In the genomic region with DNA sequence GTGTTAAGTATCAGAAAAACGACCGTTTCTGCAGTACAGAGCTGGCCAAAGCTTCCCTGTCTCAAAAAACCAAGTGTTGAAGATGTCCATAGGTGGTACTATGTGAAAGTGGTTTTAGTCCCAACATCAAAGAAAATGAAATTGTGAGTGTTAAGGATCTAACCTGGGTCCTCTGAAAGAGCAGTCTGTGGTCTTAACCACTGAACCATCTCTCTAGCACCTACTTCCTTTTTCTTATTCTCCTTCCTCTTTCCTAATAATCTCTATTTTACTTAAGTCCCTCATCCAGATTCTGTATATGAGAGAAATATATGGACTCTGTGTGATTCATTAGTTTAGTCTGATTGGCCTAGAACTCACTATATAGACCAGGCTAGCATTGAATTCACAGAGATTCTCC, we compare ENCODE assay signal across 21 mouse cellular contexts. TPM values are rescaled to one million over a fixed set of nuclear protein-coding genes. Genes with fewer than 3 reads are reported as not detected.
DNase-seq lines count a peak whose midpoint lies in the region; ATAC-seq and TF ChIP-seq lines count a peak whose summit lies in the region.
"Had no signal": no experiment of that assay in that cellular context is flagged by ENCODE, and none has a peak within 500 bp of the region (broad histone marks: within the 10 kb centered on the region; RNA-seq: fewer than 3 reads in every experiment).

No protein-coding gene starts in this region.

- no peak overlapping the region; the same call in 1 of the 2 replicates for H3K9ac ChIP-seq in CH12.LX (ENCODE audit: insufficient read depth, low read depth)
- H3K9ac ChIP-seq in kidney, embryonic 14.5 days (ENCODE audit: low read depth, low read length) = no peak overlapping the region
- no peak overlapping the region for H3K9ac ChIP-seq in neural tube, embryonic 15.5 days (replicated peaks)
- H3K9ac ChIP-seq: embryonic facial prominence, embryonic 15.5 days; forebrain, embryonic 15.5 days; heart, embryonic 15.5 days; hindbrain, embryonic 15.5 days had no signal

- peak; percentile 70 for ATAC-seq in common myeloid progenitor, adult 5-6 weeks (replicated peaks; ENCODE audit: low read depth, poor library complexity, severe bottlenecking)
- ATAC-seq in megakaryocyte progenitor cell, adult 5-6 weeks (replicated peaks; ENCODE audit: poor library complexity) = peak; percentile 67
- ATAC-seq in kidney, embryonic 14.5 days (ENCODE audit: low FRiP score, low TSS enrichment) = no peak
- ATAC-seq in neural tube, embryonic 15.5 days (ENCODE audit: low FRiP score) = no peak
- ATAC-seq: forebrain, embryonic 15.5 days; intestine, embryonic 16.5 days had no signal

- H3K4me1 ChIP-seq in CH12.LX (ENCODE audit: control insufficient read depth in 1 of 2, insufficient read depth in 2 of 2) = peaks cover 9 to 31% of the 10 kb centered on the region in 2 experiments; a peak in 3 of 4 replicates
- no peaks in the 10 kb centered on the region for H3K4me1 ChIP-seq in kidney, embryonic 14.5 days (ENCODE audit: control insufficient read depth, insufficient read depth, low read length)
- no peaks in the 10 kb centered on the region for H3K4me1 ChIP-seq in neural tube, embryonic 15.5 days
- H3K4me1 ChIP-seq: embryonic facial prominence, embryonic 15.5 days; forebrain, embryonic 15.5 days; heart, embryonic 15.5 days; hindbrain, embryonic 15.5 days had no signal

- 83% methylated on average over 2 of the region's 2 CpGs for WGBS in kidney, embryonic 14.5 days
- 79% methylated on average over 2 of the region's 2 CpGs for WGBS in neural tube, embryonic 15.5 days

- no peaks in the 10 kb centered on the region for H3K36me3 ChIP-seq in CH12.LX (replicated peaks in 1 of 2; ENCODE audit: control insufficient read depth in 1 of 2, insufficient read depth in 1 of 2, low read length in 1 of 2)
- no peaks in the 10 kb centered on the region for H3K36me3 ChIP-seq in kidney, embryonic 14.5 days (ENCODE audit: control insufficient read depth, insufficient read depth, low read length)
- no peaks in the 10 kb centered on the region for H3K36me3 ChIP-seq in neural tube, embryonic 15.5 days
- H3K36me3 ChIP-seq: embryonic facial prominence, embryonic 15.5 days; forebrain, embryonic 10.5 days; forebrain, embryonic 15.5 days; heart, embryonic 15.5 days; hindbrain, embryonic 15.5 days had no signal

- no peak overlapping the region for H3K27ac ChIP-seq in CH12.LX (ENCODE audit: insufficient read depth, low read depth)
- H3K27ac ChIP-seq in kidney, embryonic 14.5 days (ENCODE audit: low read depth, low read length) = no peak overlapping the region
- no peak overlapping the region for H3K27ac ChIP-seq in neural tube, embryonic 15.5 days (replicated peaks)
- H3K27ac ChIP-seq: embryonic facial prominence, embryonic 15.5 days; forebrain, embryonic 10.5 days; forebrain, embryonic 15.5 days; heart, adult 2 months; heart, embryonic 15.5 days; hindbrain, embryonic 15.5 days had no signal

- dilution Hi-C loops in CH12.LX (cut with MboI; ENCODE audit: extremely low pct_ligation_motif_present, extremely low pct_unique_long_range_greater_than_20kb, low sequenced_read_pairs) = no loop called here

- in situ Hi-C loops in CH12.LX (cut with MboI; ENCODE audit: low pct_ligation_motif_present, low pct_unique_long_range_greater_than_20kb, low sequenced_read_pairs) = no loop called here

- H3K79me2 ChIP-seq in CH12.LX (replicated peaks; ENCODE audit: control insufficient read depth, extremely low read depth, insufficient read depth, poor library complexity, severe bottlenecking) = no peaks in the 10 kb centered on the region

- TF ChIP-seq POLR2A in CH12.LX (IDR thresholded peaks at IDR 0.05; ENCODE audit: low read depth, low read length) = no peak

- no peaks in the 10 kb centered on the region for H3K27me3 ChIP-seq in CH12.LX (replicated peaks)
- H3K27me3 ChIP-seq in kidney, embryonic 14.5 days (ENCODE audit: control insufficient read depth, insufficient read depth, low read length) = no peaks in the 10 kb centered on the region
- no peaks in the 10 kb centered on the region for H3K27me3 ChIP-seq in neural tube, embryonic 15.5 days (replicated peaks)
- H3K27me3 ChIP-seq: embryonic facial prominence, embryonic 15.5 days; forebrain, embryonic 15.5 days; heart, embryonic 15.5 days; hindbrain, embryonic 15.5 days had no signal

- no peak for TF ChIP-seq CTCF in CH12.LX (conservative IDR thresholded peaks at IDR 0.05 in 1 of 2, IDR thresholded peaks at IDR 0.05 in 1 of 2; ENCODE audit: low read depth in 2 of 2, low read length in 2 of 2)

- no peak for TF ChIP-seq RAD21 in CH12.LX (IDR thresholded peaks at IDR 0.05; ENCODE audit: low read depth, low read length)

- H3K9me3 ChIP-seq in CH12.LX (replicated peaks; ENCODE audit: low read length) = no peaks in the 10 kb centered on the region
- H3K9me3 ChIP-seq in kidney, embryonic 14.5 days (ENCODE audit: control insufficient read depth, low read length) = no peaks in the 10 kb centered on the region
- H3K9me3 ChIP-seq in neural tube, embryonic 15.5 days (replicated peaks) = no peaks in the 10 kb centered on the region
- H3K9me3 ChIP-seq: embryonic facial prominence, embryonic 15.5 days; forebrain, embryonic 10.5 days; forebrain, embryonic 15.5 days; heart, embryonic 15.5 days; hindbrain, embryonic 15.5 days had no signal

- TF ChIP-seq EP300 in CH12.LX (IDR thresholded peaks at IDR 0.05; ENCODE audit: low read length) = peak; percentile 84

- H3K4me3 ChIP-seq in CH12.LX (replicated peaks in 1 of 3; ENCODE audit: low read depth in 2 of 3, low read length in 2 of 3, poor library complexity in 1 of 3) = no peak overlapping the region
- H3K4me3 ChIP-seq in kidney, embryonic 14.5 days (ENCODE audit: low read length) = no peak overlapping the region
- no peak overlapping the region for H3K4me3 ChIP-seq in neural tube, embryonic 15.5 days (replicated peaks)
- H3K4me3 ChIP-seq: embryonic facial prominence, embryonic 15.5 days; erythroblast, embryonic 14.5 days; forebrain, embryonic 10.5 days; forebrain, embryonic 15.5 days; heart, adult 2 months; heart, embryonic 15.5 days; hindbrain, embryonic 15.5 days had no signal

- peak; percentile 24 for DNase-seq in CH12.LX (ENCODE audit: extremely low read depth)
- DNase-seq in lung, postnatal 4 days = no peak
- no peak for DNase-seq in adrenal gland, postnatal 14 days
- DNase-seq: adrenal gland, postnatal 10 days; cerebellum, adult 18-20 months; cerebellum, adult 9-11 months; cerebellum, postnatal 36 days; gastrocnemius, postnatal 36 days; heart, adult 2 months had no signal

- no peak overlapping the region for H3K4me2 ChIP-seq in CH12.LX (ENCODE audit: insufficient read depth, low read depth, poor library complexity, severe bottlenecking)
- no peak overlapping the region for H3K4me2 ChIP-seq in kidney, embryonic 14.5 days (replicated peaks; ENCODE audit: low read depth, low read length)
- no peak overlapping the region for H3K4me2 ChIP-seq in neural tube, embryonic 15.5 days
- H3K4me2 ChIP-seq: embryonic facial prominence, embryonic 15.5 days; forebrain, embryonic 15.5 days; heart, embryonic 11.5 days; heart, embryonic 15.5 days; hindbrain, embryonic 15.5 days had no signal

TF ChIP-seq in CH12.LX, 34 proteins besides CTCF, POLR2A, EP300 and RAD21:
- no peak for TF ChIP-seq ETS1 (conservative IDR thresholded peaks at IDR 0.05; ENCODE audit: low read depth, low read length)
- TF ChIP-seq BHLHE40 (IDR thresholded peaks at IDR 0.05; ENCODE audit: low read depth, low read length) = no peak
- peak; percentile 15; the same call in 1 of the 2 replicates for TF ChIP-seq JUND (conservative IDR thresholded peaks at IDR 0.05; ENCODE audit: low read depth, low read length)
- TF ChIP-seq ZMIZ1 (IDR thresholded peaks at IDR 0.05; ENCODE audit: low read depth, low read length) = no peak
- 0 out of 2 replicates have a peak, but pooled peaks have one; percentile 34 for TF ChIP-seq MEF2A (IDR thresholded peaks at IDR 0.05; ENCODE audit: borderline replicate concordance, low read depth, low read length)
- TF ChIP-seq SMC3 (IDR thresholded peaks at IDR 0.05; ENCODE audit: low read depth, low read length) = no peak
- 0 out of 2 replicates have a peak, but pooled peaks have one; percentile 42 for TF ChIP-seq RCOR1 (conservative IDR thresholded peaks at IDR 0.05; ENCODE audit: low read depth, low read length)
- TF ChIP-seq IRF4 (IDR thresholded peaks at IDR 0.05; ENCODE audit: low read depth, low read length) = peak; percentile 62
- TF ChIP-seq MAFK (IDR thresholded peaks at IDR 0.05; ENCODE audit: insufficient replicate concordance, low read length) = 0 out of 2 replicates have a peak, but pooled peaks have one; percentile 48
- TF ChIP-seq MYC (IDR thresholded peaks at IDR 0.05; ENCODE audit: low read depth, low read length) = 0 out of 2 replicates have a peak, but pooled peaks have one; percentile 18

RNA-seq across cellular contexts. Expression of gene Lrba, which starts 17.9 kb away (rescaled TPM):
- total RNA-seq in CH12.LX (2012; rRNA removed) = 22.1 and 22.6 TPM in 2 replicates
- 11.3 and 12.3 TPM in 2 replicates for total RNA-seq in CH12.LX (2014; rRNA removed)
- polyA plus RNA-seq in CH12.LX (2012; ENCODE audit: insufficient read length, low read depth) = 10.8 and 13.8 TPM in 2 replicates
- total RNA-seq in common myeloid progenitor, adult 5-6 weeks (2017) = 27.1 and 33.8 TPM in 2 replicates
- 11.5 and 12.8 TPM in 2 replicates for total RNA-seq in megakaryocyte progenitor cell, adult 5-6 weeks (2015)
- total RNA-seq in megakaryocyte progenitor cell, adult 5-6 weeks (2017) = 16.4 and 17.2 TPM in 2 replicates
- 8.9 and 13.4 TPM in 2 replicates for polyA plus RNA-seq in kidney, embryonic 14.5 days (2014; fragmentation: Nextera tagmentation; extraction: Ambion mirVana)
- polyA plus RNA-seq in neural tube, embryonic 15.5 days (2015; fragmentation: Nextera tagmentation; extraction: Ambion mirVana) = 5.2 and 5.7 TPM in 2 replicates
- 30.0 and 31.2 TPM in 2 replicates for total RNA-seq in adrenal gland, postnatal 14 days (2021)

Comparison
In these comparisons a context has a peak if more than half of its experiments do, and no peak if none do; other contexts are left out.
1. ATAC-seq: peak in common myeloid progenitor, adult 5-6 weeks (single experiment) and megakaryocyte progenitor cell, adult 5-6 weeks (single experiment); none in kidney, embryonic 14.5 days (single experiment) and neural tube, embryonic 15.5 days (single experiment).